Mouse (Mus musculus) urinary bladder, adult 2 months (tissue): ENCODE results near the gene Tpm4. TPM values are rescaled to one million over a fixed set of nuclear protein-coding genes. Genes with fewer than 3 reads are reported as not detected.

Experiments
- DNase-seq: peaks from one replicate; pipeline ENCODE4 v3.0.0; 2022; ENCODE audit warnings: low spot score
- polyA plus RNA-seq: library from polyadenylated mRNA; depleted of rRNA; stranded (reverse); fragments of >200 nt; gene quantifications from 2 replicates; pipeline ENCODE4 v1.2.3, GENCODE M21; 2012

Gene Tpm4
- polyA plus RNA-seq, 1 experiment, result 234 TPM

DNA sequence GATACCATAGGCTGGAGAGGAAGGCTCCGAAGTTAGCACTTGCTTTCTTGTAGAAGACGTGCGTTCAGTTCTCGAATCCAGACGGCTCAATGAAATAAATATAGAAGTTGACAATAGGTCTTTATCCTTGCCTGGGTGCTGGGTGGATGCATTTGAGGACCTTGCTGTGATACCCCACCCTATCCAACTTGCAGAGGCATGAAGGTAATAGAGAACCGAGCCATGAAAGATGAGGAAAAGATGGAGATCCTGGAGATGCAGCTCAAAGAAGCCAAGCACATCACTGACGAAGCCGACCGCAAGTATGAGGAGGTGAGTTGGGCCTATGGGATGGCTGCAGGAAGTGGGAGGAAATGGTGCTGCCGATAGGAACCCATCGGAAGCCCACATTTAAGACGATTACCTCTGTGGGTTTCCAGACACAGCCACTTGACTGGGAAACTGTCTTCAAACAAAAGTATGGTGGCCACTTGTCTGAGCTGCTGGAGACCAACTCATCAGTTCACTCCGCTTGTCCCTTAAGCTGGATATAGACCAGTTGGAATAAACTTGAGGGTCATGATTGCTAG is 8.6 kb downstream of the Tpm4 start:
- DNase-seq, result no peak

- no peak for DNase-seq
Observed at GRCm38 (mm10) chr8:72144345-72144975, 9.7 kb downstream of the Tpm4 start.

GRCm38 (mm10) chr8:72145511-72145910 is 10.7 kb downstream of the Tpm4 start:
- DNase-seq, result no peak

- DNase-seq, result no peak
Observed at GRCm38 (mm10) chr8:72146056-72146455, 11.3 kb downstream of the Tpm4 start.

DNA sequence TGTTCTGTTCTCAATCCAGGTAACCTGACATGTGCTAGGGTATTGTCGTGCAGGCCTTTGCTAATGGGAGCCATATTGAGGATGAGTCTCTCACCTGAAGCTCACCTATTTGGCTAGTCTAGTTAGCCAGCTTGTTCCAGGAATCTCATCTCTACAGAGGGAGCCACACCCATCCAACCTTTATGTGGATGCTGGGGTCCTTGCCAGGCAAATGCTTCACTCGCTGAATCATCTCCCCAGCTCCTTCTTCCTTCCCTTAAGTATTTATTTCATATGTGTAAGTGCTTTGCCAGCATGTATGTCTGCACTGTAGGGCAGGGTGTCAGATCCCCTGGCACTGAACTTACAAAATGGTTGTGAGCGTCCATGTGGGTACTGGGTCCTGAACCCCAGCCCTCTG is 11.8 kb downstream of the Tpm4 start:
- DNase-seq, result no peak

DNA sequence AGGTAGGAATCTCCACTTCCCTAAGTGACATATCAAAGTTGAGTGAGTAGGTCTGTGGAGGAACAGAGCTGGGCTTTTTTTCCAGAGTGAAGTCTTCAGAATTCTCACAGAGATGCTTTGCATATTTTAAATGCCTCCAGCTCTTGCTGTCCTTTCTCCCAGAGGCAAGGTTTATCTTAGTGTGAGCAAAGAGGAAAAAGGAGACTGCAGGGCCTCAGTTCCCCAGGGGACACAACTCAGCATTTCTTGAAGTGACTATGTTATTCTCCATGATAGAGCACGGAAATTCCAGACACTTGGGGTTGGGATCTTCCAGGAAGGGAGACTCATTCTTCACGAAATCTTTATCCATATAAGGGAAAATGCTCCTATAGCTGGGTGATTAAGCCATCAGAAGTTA is 12.5 kb downstream of the Tpm4 start:
- DNase-seq, result no peak

DNA sequence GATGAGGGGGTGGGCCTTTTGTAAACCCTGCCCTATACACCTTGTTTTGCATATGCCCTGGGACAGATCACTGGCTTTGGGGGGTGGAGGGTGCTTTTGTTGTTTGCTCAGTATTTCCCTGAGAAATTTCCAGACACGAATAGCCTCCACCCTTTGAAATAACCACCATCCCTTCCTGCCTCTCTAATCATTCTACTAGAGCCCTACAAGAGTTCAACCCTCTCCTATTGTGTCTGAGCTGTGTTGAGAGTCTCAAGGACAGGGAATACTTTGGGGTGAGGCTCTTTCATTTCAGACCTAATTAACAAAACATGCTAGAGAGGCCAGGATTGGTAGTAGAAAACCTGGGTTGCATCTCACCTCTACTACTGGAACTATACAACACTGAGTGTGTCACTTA is 14.3 kb downstream of the Tpm4 start:
- no peak for DNase-seq

DNA sequence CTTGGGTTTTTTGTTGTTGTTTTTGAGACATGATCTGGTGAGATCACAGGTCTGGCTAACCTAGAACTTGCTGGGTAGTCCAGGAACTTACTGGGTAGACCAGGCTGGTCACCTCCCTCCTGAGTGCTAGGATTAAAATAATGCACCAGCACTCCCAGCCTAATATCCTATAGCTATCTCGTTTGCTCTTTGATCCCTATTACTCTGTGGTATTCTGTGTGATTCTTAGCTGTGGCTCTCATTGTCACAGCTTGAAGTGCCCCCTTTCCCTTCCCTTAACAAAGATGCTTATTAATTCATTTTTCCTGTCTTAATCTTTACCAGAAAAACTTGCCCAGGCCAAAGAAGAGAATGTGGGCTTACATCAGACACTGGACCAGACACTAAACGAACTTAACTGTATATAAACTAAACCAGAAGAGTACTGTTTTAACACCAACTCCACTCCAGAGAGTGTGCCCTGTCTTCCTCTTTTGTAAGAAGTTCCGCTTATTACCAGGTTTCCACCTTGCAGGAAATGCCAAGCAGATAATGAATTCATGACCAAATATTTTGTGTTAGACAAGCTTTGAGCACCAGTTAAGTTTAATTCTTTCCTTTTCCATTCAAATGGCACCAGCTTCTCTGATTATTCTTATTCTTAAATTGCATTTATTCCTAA is 16.8 kb downstream of the Tpm4 start:
- DNase-seq, result no peak

DNA sequence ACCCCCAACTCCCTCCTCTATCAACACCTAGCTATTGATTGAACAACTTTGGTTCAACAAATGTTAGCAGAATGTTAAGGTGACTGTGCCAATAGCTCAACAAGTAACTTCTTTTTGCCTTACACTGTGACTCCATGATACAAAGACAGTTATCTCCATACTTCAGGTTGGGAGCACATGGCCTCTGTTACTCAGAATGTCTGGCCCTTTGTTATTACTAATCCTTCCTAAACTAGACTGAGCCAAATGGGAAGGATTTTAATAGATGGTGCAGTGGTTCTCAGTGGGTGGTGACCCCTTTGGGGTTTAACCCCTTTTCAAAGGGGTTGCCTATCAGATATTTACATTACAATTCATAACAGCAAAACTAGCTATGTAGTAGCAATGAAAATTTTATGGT is 18.6 kb downstream of the Tpm4 start:
- no peak for DNase-seq

DNA sequence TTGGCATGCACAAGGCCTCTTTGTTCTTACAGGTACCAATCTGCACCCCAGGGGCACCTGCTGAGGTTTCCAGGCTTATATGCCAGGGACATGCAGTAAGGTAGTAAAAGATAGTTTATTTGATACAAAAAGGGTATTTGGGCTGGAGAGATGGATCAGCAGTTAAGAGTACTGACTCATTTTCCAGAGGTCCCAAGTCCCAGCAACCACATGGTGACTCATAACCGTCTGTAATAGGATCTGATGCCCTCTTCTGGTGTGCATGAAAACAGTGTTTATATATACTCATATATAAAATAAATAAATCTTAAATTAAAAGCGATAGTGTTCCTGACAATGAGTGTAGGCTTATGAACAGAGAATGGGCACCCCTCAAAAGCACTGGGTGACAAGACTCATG is 23.3 kb downstream of the Tpm4 start:
- no peak for DNase-seq

- DNase-seq, result no peak
Observed at GRCm38 (mm10) chr8:72158726-72159125, 24.0 kb downstream of the Tpm4 start.

DNA sequence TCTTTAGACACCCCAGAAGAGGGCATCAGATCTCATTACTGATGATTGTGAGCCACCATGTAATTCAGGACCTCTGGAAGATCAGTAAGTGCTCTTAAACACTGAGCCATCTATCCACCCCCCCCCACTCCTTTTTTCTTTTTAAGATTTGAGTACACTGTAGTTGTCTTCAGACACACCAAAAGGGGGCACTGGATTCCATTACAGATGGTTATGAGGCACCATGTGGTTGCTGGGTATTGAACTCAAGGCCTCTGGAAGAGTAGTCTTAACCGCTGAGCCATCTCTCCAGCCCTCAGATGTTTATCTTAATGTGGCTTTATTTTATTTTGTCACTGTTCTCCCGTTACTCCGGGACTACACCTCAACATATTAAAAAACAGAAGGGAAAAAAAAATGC is 25.2 kb downstream of the Tpm4 start:
- no peak for DNase-seq

DNA sequence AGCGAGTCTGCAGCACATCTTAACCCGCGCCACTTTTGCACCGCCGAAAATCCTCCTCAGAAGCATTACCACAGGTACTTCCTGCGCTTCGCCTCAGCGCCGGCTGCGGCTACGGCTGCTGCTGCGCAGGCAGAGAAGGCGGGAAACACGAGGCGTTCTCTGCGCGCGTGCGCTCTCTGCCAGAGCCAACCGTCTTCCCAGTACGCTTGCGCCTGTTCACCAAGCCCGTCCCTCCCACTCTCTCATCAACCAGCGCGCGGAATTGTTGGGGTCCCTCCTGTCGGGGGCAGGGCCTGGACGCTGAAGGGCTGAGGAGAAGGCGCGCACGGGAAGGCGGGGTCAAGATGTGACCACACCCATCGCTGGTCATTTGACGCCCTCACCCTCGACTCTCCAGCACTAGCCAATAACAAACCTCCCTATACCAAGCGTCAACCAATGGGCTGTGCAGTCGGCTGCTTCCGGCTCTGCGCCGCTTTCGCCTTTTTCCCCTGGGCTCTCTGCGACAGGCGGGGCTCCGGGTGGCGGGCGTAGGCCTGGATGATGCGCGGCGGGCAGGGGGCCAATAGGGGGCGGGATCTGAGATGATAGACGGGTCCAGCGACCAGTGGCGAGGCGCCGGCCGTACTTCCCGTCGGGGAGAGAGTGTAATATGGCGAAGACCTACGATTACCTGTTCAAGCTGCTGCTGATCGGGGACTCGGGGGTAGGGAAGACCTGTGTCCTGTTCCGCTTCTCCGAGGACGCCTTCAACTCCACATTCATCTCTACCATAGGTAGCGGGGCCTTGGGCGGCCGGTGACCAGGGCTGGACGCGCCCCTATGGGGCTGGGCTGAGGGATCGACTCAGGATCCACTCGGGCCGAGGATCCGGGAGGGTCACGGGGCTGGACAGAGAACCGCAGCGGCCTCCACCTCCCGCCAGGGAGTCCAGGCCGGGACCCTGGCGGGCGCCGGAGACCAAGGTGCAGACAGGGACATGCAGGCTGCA is 26.2 kb downstream of the Tpm4 start, which contains the start of gene Rab8a:
TSS of gene Rab8a (plus strand) at position 494 of the 991 bp plus-strand sequence.
- DNase-seq, result peak; percentile 100

DNA sequence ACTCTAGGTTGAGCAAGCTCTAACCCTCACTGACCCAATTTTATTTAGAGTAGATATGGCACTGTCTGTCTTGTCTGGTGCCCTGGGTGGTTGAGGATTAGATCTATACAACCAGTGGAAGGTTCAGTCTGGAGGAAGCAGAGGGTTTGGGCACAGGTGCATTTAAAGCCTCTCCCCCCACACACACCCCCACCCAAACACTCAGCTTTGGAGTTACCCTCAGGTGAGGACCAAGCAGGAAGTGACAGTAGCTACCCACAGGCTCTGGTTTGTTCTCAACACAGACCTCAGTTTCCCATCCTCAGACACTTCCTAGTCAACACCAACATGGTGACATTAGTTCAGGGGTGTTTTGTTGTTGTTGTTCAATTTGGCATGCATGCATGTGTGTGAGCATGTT is 28.0 kb downstream of the Tpm4 start:
- no peak for DNase-seq

DNA sequence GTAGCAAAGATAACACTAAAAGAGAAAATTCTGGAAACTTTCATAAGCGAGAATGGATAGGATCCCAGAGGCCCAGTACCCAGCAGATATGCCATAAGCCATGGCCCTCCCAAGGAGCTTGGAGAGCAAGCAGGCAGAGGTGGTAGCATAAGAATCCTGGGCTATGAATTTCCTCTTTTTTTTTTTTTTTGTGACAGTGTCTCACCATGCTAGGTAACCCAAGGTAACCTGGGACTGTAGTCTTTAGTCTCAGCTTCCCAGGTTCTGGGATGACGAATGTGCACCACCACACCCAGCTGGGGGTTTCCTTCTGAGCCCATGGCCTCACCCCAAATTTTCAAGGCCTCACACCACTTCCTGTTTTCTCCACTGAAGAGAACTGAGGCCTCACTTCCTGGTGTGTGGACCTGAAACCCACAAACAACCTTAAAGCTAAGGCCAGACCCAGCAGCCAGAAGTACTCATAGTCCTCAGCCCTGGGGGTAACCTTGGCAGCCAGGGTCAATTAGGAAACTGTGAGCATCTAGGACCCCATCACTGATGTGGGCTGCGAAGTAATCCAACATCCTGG is 34.4 kb downstream of the Tpm4 start:
- no peak for DNase-seq

DNA sequence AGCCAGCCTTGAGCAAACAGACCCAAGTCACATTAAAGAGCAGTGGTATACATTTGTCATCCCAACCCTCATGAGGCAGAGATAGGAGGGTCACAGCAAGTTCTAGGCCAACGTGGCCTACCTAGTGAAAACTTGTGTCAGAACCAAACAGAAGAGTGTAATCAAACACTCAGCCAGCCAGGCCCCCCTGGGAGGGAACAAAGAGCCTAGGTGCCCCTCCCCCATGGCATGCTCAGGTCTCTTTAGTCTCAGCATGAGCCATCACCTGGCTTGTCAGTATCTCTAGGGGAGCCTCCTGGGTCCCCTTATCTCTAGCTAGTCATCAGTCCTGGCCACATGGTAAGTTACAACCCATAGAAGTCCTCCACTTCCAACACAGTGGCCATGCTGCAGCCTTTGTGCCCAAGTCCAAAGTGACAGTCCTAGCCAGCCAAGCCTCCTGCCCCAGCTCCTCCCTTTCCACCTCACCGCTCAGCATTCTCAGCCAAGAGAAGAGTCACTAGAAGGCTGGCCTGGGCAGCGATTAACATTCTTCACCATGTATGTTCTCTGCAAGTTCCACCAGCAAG is 35.0 kb downstream of the Tpm4 start:
- no peak for DNase-seq

- no peak for DNase-seq
Observed at GRCm38 (mm10) chr8:72177346-72177925, 42.7 kb downstream of the Tpm4 start.

DNA sequence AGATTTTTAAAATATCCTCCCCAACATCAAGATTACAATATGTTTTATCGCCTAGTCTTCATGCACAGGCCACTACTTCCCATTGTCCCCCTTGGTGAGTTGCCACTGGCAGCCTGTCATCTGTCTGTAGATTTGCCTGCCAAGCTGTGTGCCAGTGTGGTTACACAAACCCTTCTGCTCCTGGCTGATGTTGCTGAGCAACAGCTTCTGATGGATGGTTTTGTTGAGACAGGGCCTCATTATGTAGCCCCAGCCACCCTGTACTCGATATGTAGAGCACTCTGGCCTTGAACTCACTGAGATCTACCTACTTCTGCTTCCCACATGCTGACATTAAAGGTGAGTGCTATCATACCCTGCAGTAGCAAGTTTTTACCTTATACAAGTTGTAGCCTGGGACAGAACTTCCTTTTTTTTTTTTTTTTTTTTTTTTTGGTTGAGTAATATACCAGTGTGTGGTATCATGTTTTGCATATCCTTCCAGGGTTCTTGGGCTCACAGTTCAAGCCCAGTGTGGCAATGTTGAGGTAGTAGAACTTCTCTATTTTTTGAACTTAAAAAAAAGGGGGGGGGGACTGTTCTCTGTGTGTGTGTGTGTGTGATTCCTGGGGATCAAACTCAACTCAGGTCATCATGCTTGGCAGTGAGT is 48.9 kb downstream of the Tpm4 start:
- DNase-seq, result no peak

DNA sequence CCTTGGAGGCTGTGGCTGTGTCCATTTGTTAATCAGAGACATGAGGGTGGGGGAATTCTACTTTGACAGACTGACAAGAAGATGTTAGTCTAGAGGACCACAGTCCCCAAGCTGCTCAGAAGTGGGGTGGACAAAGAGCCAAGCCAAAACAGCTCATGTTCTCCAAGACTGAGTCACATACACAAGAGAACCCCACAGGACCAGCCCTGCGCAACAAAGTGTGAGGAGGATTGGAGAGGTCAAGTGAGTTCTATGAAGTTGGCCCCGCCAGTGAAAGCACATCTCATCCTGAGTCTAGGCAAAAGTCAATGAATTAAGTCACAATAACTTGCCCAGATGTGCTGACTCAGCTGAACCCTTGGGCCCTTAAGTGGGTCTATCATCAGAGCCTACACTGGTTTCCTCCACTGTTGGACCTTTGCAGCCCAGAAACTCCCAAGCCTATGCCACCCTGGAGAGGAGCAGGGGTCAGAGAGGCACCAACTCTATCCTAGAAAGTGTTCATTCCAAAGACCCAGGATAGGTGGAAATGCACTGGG is 53.1 kb downstream of the Tpm4 start:
- no peak for DNase-seq
